Mouse (Mus musculus) spleen, postnatal 10 days (tissue): ENCODE results near the gene Egfl6.
A peak's percentile ranks its signal among the peaks of the same experiment; 100 is the strongest.

Source experiments
- DNase-seq, 2 experiments: peaks; one replicate each; pipeline ENCODE4 v3.0.0; 2021 to 2022; ENCODE audit warnings: low spot score in 2 of 2

The Egfl6 gene

GRCm38 (mm10) chrX:166584947-166585824 lies at the start of gene Egfl6:
Egfl6 (minus strand) TSS chrX:166585720.
- peak; percentile 4 to 56 for DNase-seq

GRCm38 (mm10) chrX:166626866-166627570 lies 41.5 kb upstream of the Egfl6 start:
- no peak for DNase-seq

GRCm38 (mm10) chrX:166626174-166626573 lies 40.7 kb upstream of the Egfl6 start:
- no peak for DNase-seq

- DNase-seq, result no peak
Measured at GRCm38 (mm10) chrX:166623176-166623575, 37.7 kb upstream of the Egfl6 start.

- DNase-seq, result no peak
Measured at GRCm38 (mm10) chrX:166621560-166622301, 36.2 kb upstream of the Egfl6 start.

- DNase-seq, result no peak
Measured at GRCm38 (mm10) chrX:166620900-166621299, 35.4 kb upstream of the Egfl6 start.

- no peak for DNase-seq
Measured at GRCm38 (mm10) chrX:166619084-166619483, 33.6 kb upstream of the Egfl6 start.

GRCm38 (mm10) chrX:166615191-166615590 lies 29.7 kb upstream of the Egfl6 start:
- no peak for DNase-seq

GRCm38 (mm10) chrX:166576111-166576510 lies 9.4 kb downstream of the Egfl6 start:
- DNase-seq, result no peak

GRCm38 (mm10) chrX:166565983-166566382 lies 19.5 kb downstream of the Egfl6 start:
- no peak for DNase-seq

GRCm38 (mm10) chrX:166565401-166565800 lies 20.1 kb downstream of the Egfl6 start:
- DNase-seq, result no peak

- no peak for DNase-seq
Measured at GRCm38 (mm10) chrX:166564900-166565299, 20.6 kb downstream of the Egfl6 start.

- no peak for DNase-seq
Measured at GRCm38 (mm10) chrX:166559333-166559732, 26.2 kb downstream of the Egfl6 start.

- no peak for DNase-seq
Measured at GRCm38 (mm10) chrX:166552355-166552754, 33.2 kb downstream of the Egfl6 start.

- DNase-seq, result no peak
Measured at GRCm38 (mm10) chrX:166546495-166546894, 39.0 kb downstream of the Egfl6 start.

- no peak for DNase-seq
Measured at GRCm38 (mm10) chrX:166535138-166535537, 50.4 kb downstream of the Egfl6 start.

GRCm38 (mm10) chrX:166533432-166533831 lies 52.1 kb downstream of the Egfl6 start:
- no peak for DNase-seq

GRCm38 (mm10) chrX:166531671-166532070 lies 53.8 kb downstream of the Egfl6 start:
- DNase-seq, result no peak

- DNase-seq, result no peak
Measured at GRCm38 (mm10) chrX:166528126-166528525, 57.4 kb downstream of the Egfl6 start.

- DNase-seq, result no peak
Measured at GRCm38 (mm10) chrX:166525637-166526315, 59.7 kb downstream of the Egfl6 start.

- no peak for DNase-seq
Measured at GRCm38 (mm10) chrX:166520782-166521181, 64.7 kb downstream of the Egfl6 start.

GRCm38 (mm10) chrX:166518345-166518744 lies 67.2 kb downstream of the Egfl6 start, which contains the start of gene Tceanc:
Tceanc (minus strand) TSS chrX:166518567.
- no peak for DNase-seq
